Mouse (Mus musculus) liver, postnatal 0 days (tissue): ENCODE data around the gene Stk24. TPM values are rescaled to one million over a fixed set of nuclear protein-coding genes. Genes with fewer than 3 reads are reported as not detected.
A peak's percentile ranks its signal among the peaks of the same experiment; 100 is the strongest.

Experiments
- ATAC-seq: fragments of 200-750 bp; cut with Nextera tagmentation; 2 replicates; pipeline ENCODE4 v1.8.0; 2017; ENCODE audit warnings: mild to moderate bottlenecking, moderate library complexity
- DNase-seq: peaks from one replicate; pipeline ENCODE4 v3.0.0-alpha.2; 2016
- H3K27ac ChIP-seq: fragments of 300-500 bp; sonication (generic); 2 replicates; pipeline ENCODE4 v1.5.1; 2014; ENCODE audit warnings: antibody characterized with exemption, moderate library complexity, mild to moderate bottlenecking, low read depth
- H3K27me3 ChIP-seq: fragments of 300-500 bp; sonication (generic); 2 replicates; pipeline ENCODE4 v1.6.1; 2014; ENCODE audit warnings: low read length, control low read depth, mixed read lengths; ENCODE audit not compliant: insufficient read depth
- H3K36me3 ChIP-seq: fragments of 300-500 bp; sonication (generic); replicated peaks from 2 replicates; pipeline ENCODE4 v1.6.1; 2014; ENCODE audit warnings: mild to moderate bottlenecking, control low read depth, low read length, moderate library complexity, mixed read lengths; ENCODE audit not compliant: insufficient read depth
- H3K4me1 ChIP-seq: fragments of 300-500 bp; sonication (generic); 2 replicates; pipeline ENCODE4 v1.6.1; 2014; ENCODE audit warnings: antibody characterized with exemption, mild to moderate bottlenecking, control low read depth; ENCODE audit not compliant: insufficient read depth
- H3K4me2 ChIP-seq: fragments of 300-500 bp; sonication (generic); 2 replicates; pipeline ENCODE4 v1.6.1; 2014; ENCODE audit warnings: low read depth, mild to moderate bottlenecking, low read length, moderate library complexity, mixed read lengths
- H3K4me3 ChIP-seq: fragments of 300-500 bp; sonication (generic); 2 replicates; pipeline ENCODE4 v1.5.1; 2014; ENCODE audit warnings: low read depth, low read length
- H3K9ac ChIP-seq: fragments of 300-500 bp; sonication (generic); replicated peaks from 2 replicates; pipeline ENCODE4 v1.6.1; 2014; ENCODE audit warnings: mild to moderate bottlenecking, moderate library complexity
- H3K9me3 ChIP-seq: fragments of 300-500 bp; sonication (generic); 2 replicates; pipeline ENCODE4 v1.6.1; 2016; ENCODE audit warnings: mild to moderate bottlenecking, control low read depth, low read length, mixed read lengths
- CTCF ChIP-seq: sonication (generic); IDR thresholded peaks from 2 replicates; pipeline ENCODE4 v1.5.1; 2016; ENCODE audit warnings: antibody characterized with exemption, low read depth
- EP300 ChIP-seq: IDR thresholded peaks from 2 replicates; pipeline ENCODE4 v1.6.1; 2016; ENCODE audit warnings: antibody characterized with exemption, low read depth, mild to moderate bottlenecking
- WGBS: fragments of 180-500 bp; shearing (Covaris S2); extraction: QIAGEN DNeasy Blood & Tissue Kit; methylation state at CpG from one replicate; pipeline ENCODE4 v1.1.7; 2014; ENCODE audit not compliant: insufficient replicate concordance; 5-methylcytosine and 5-hydroxymethylcytosine counted together
- polyA plus RNA-seq: library from polyadenylated mRNA; unstranded; fragments of >200 nt; fragmentation: Nextera tagmentation; extraction: Ambion mirVana; gene quantifications from 2 replicates; pipeline ENCODE4 v1.2.1, GENCODE M21; 2015

Gene Stk24
- polyA plus RNA-seq, 1 experiment from 2014 or later: 19.3 TPM

GRCm38 (mm10) chr14:121309909-121310308 lies 69.9 kb downstream of the Stk24 start:
- no peaks in the 10 kb centered on the region for H3K27me3 ChIP-seq
- 61% methylated on average over 3 of the region's 3 CpGs for WGBS
- no peak overlapping the region for H3K9ac ChIP-seq
- DNase-seq (no peak), ATAC-seq (peak; percentile 27; the same call in 1 of the 2 replicates)
- H3K27ac ChIP-seq: peak overlapping the region; percentile 39; the same call in 1 of the 2 replicates
- peaks cover 19% of the 10 kb centered on the region for H3K4me1 ChIP-seq
- H3K4me2 ChIP-seq: peak overlapping the region; percentile 18; the same call in 1 of the 2 replicates
- H3K4me3 ChIP-seq: no peak overlapping the region
- H3K36me3 ChIP-seq: peaks cover 15% of the 10 kb centered on the region; the same call in 1 of the 2 replicates
- H3K9me3 ChIP-seq: no peaks in the 10 kb centered on the region
- TF ChIP-seq EP300 (no peak), CTCF (no peak)

GRCm38 (mm10) chr14:121305316-121306064 lies 74.3 kb downstream of the Stk24 start:
- H3K27ac ChIP-seq: no peak overlapping the region
- H3K9me3 ChIP-seq: no peaks in the 10 kb centered on the region
- no peak overlapping the region for H3K9ac ChIP-seq
- H3K4me1 ChIP-seq: peaks cover 8% of the 10 kb centered on the region
- WGBS: 73% methylated on average over 8 of the region's 8 CpGs
- DNase-seq (no peak), ATAC-seq (no peak)
- no peaks in the 10 kb centered on the region for H3K27me3 ChIP-seq
- peaks cover 31% of the 10 kb centered on the region for H3K36me3 ChIP-seq
- H3K4me3 ChIP-seq: no peak overlapping the region
- no peak overlapping the region for H3K4me2 ChIP-seq
- TF ChIP-seq EP300 (no peak), CTCF (no peak)

GRCm38 (mm10) chr14:121304523-121304922 lies 75.3 kb downstream of the Stk24 start:
- Histone ChIP-seq H3K4me1 (no peaks in the 10 kb centered on the region; the same call in none of the 2 replicates), H3K27me3 (no peaks in the 10 kb centered on the region), H3K36me3 (peaks cover 40% of the 10 kb centered on the region), H3K9me3 (no peaks in the 10 kb centered on the region), H3K4me2 (no peak overlapping the region), H3K4me3 (no peak overlapping the region), H3K9ac (no peak overlapping the region), H3K27ac (no peak overlapping the region)
- TF ChIP-seq EP300 (no peak), CTCF (no peak)
- WGBS: 64% methylated on average over 7 of the region's 7 CpGs
- no peak for DNase-seq
- no peak for ATAC-seq

- Histone ChIP-seq H3K4me1 (peaks cover 8% of the 10 kb centered on the region; the same call in 1 of the 2 replicates), H3K36me3 (peaks cover 52% of the 10 kb centered on the region), H3K4me3 (no peak overlapping the region), H3K27me3 (no peaks in the 10 kb centered on the region), H3K9ac (0 out of 2 replicates have a peak overlapping the region, but pooled peaks have one; percentile 7), H3K9me3 (no peaks in the 10 kb centered on the region), H3K27ac (peak overlapping the region; percentile 64), H3K4me2 (no peak overlapping the region)
- TF ChIP-seq CTCF (no peak), EP300 (no peak)
- ATAC-seq (peak; percentile 60), DNase-seq (no peak)
- WGBS: 76% methylated on average over 9 of the region's 9 CpGs
Measured at GRCm38 (mm10) chr14:121299093-121299492, 80.7 kb downstream of the Stk24 start.

- peak; percentile 50 for DNase-seq
- WGBS: 67% methylated on average over 5 of the region's 5 CpGs
- ATAC-seq: peak; percentile 87
- H3K4me2 ChIP-seq: no peak overlapping the region
- 0 out of 2 replicates have a peak, but pooled peaks have one; percentile 27 for TF ChIP-seq EP300
- TF ChIP-seq CTCF: no peak
- no peak overlapping the region for H3K4me3 ChIP-seq
- H3K9me3 ChIP-seq: no peaks in the 10 kb centered on the region
- peaks cover 8% of the 10 kb centered on the region; the same call in 1 of the 2 replicates for H3K4me1 ChIP-seq
- no peaks in the 10 kb centered on the region for H3K27me3 ChIP-seq
- 0 out of 2 replicates have a peak overlapping the region, but pooled peaks have one; percentile 7 for H3K9ac ChIP-seq
- H3K36me3 ChIP-seq: peaks cover 57% of the 10 kb centered on the region
- peak overlapping the region; percentile 64 for H3K27ac ChIP-seq
Measured at GRCm38 (mm10) chr14:121298537-121298936, 81.3 kb downstream of the Stk24 start.

- no peak overlapping the region for H3K27ac ChIP-seq
- H3K9ac ChIP-seq: no peak overlapping the region
- H3K4me3 ChIP-seq: no peak overlapping the region
- H3K36me3 ChIP-seq: peaks cover 71% of the 10 kb centered on the region
- H3K4me2 ChIP-seq: no peak overlapping the region
- DNase-seq (no peak), ATAC-seq (no peak)
- no peaks in the 10 kb centered on the region for H3K27me3 ChIP-seq
- H3K9me3 ChIP-seq: no peaks in the 10 kb centered on the region
- TF ChIP-seq CTCF (no peak), EP300 (no peak)
- peaks cover 8% of the 10 kb centered on the region; the same call in 1 of the 2 replicates for H3K4me1 ChIP-seq
- 94% methylated on average over 6 of the region's 6 CpGs for WGBS
Measured at GRCm38 (mm10) chr14:121297103-121297502, 82.7 kb downstream of the Stk24 start.
